Mouse (Mus musculus) bone marrow, adult 2 months (tissue): Measurements from ENCODE around the gene Slc38a5.

Experiments
- CTCF ChIP-seq: fragments of 200-500 bp; IDR thresholded peaks from 2 replicates; pipeline ENCODE4 v1.5.1; 2011; ENCODE audit warnings: low read length, control low read depth; ENCODE audit not compliant: control insufficient read depth, insufficient read depth
- POLR2A ChIP-seq: fragments of 200-500 bp; IDR thresholded peaks from 2 replicates; pipeline ENCODE4 v1.6.1; 2011; ENCODE audit warnings: low read depth, mild to moderate bottlenecking, control low read depth, low read length, borderline replicate concordance; ENCODE audit not compliant: control insufficient read depth

DNA sequence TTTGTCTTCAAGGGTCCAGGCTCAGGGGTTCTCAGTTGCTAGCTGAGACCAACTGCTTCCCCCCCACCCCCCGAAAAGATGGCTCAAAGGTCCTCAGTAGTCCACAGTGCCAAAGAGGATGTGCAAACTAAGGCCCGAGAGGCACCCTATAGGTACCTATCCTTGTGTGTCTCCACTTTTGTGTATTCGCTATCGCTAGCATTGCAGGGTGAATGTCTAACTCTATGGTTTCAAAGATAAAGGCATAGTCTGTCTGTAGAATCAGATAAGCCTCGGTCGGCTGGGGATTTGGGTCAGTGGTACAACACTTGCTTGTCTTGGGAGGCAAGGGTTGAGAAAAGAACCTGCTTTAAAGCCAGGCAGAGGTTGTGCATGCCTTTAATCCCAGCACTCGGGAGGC, 47.5 kb upstream of the Slc38a5 start:
- TF ChIP-seq CTCF (no peak), POLR2A (no peak)
